Mouse (Mus musculus): ENCODE measurements around the gene Cygb.

DNA sequence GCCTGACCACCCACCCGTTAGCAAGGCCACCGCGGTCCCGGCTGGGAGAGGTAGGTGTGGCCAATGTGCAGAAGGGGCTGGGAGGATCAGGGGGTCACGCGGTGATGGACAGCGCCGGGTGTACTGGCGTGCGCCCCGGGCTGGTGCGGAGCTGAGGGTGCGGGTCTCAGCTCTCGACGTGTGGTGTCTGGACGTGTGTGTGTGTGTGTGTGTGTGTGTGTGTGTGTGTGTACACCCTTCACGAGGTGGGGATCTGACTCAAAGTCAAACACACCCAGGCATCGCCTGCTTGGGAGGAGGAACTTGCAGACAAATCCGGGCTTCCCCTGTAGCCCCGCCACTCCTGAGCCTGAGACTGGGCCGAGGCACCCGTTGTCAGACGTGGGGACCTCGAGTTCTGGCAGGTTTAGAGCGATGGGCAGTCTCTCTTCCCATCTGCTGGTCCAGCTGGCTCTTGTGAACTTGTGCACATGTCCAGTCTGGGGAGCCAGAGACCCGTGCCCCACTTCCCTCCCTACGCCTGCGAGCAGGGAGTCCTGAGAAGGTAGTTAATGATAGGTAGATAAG lies at the start of gene Cygb:
- TF ChIP-seq GATA1 (IDR thresholded peaks at IDR 0.05; ENCODE audit: low read length) (no peak), TAL1 (IDR thresholded peaks at IDR 0.05; ENCODE audit: low read length) (no peak)
